Mouse (Mus musculus) erythroblast, adult 5-6 weeks (primary cell): ENCODE results near the gene Plcd4. TPM values are rescaled to one million over a fixed set of nuclear protein-coding genes. Genes with fewer than 3 reads are reported as not detected.
A peak's percentile ranks its signal among the peaks of the same experiment; 100 is the strongest.

Source experiments
- ATAC-seq: replicated peaks from 2 replicates; pipeline ENCODE4 v1.8.0; 2016; ENCODE audit warnings: moderate number of reproducible peaks, mild to moderate bottlenecking, moderate TSS enrichment, inconsistent platforms; ENCODE audit not compliant: poor library complexity, low FRiP score, severe bottlenecking
- total RNA-seq, 2 experiments: library from RNA; stranded (forward) in 1 of 2; stranded (reverse) in 1 of 2; fragments of 150-400 nt in 1 of 2; fragments of 200-764, 138-1000 nt in 1 of 2; gene quantifications; 2 replicates each; pipeline versions ENCODE4 v1.2.3 to v1.2.4; 2015 to 2017; ENCODE audit warnings: low replicate concordance in 2 of 2

The Plcd4 gene
- total RNA-seq, 2 experiments from 2014 or later, result not detected

GRCm38 (mm10) chr1:74587773-74588445 lies 45.2 kb downstream of the Plcd4 start, which contains the start of the genes Zfp142 and Bcs1l:
TSS of gene Zfp142 (minus strand) at chr1:74588246.
TSS of gene Bcs1l (plus strand) at chr1:74588289.
- ATAC-seq, result peak; percentile 95

- ATAC-seq, result no peak
Observed at GRCm38 (mm10) chr1:74594434-74594833, 51.7 kb downstream of the Plcd4 start.

- peak; percentile 70 for ATAC-seq
Observed at GRCm38 (mm10) chr1:74600501-74601266, 58.0 kb downstream of the Plcd4 start.

- ATAC-seq, result peak; percentile 95
Observed at GRCm38 (mm10) chr1:74601267-74601962, 58.7 kb downstream of the Plcd4 start, which contains the start of the genes Rnf25 and Stk36. TSS of gene Rnf25 (minus strand) at chr1:74601397. TSS of gene Stk36 (plus strand) at chr1:74601445.

Other genes starting within 250 kb of the Plcd4 start
- gene Tmbim1, start 237.3 kb upstream of the Plcd4 start, total RNA-seq (2015; ENCODE audit: low replicate concordance), result 2.1 and 4.2 TPM in 2 replicates
- 1.9 and 2.6 TPM in 2 replicates for gene Tmbim1, start 237.3 kb upstream of the Plcd4 start, total RNA-seq (2017; ENCODE audit: low replicate concordance)
- not detected in 2 replicates for gene Catip, start 180.8 kb upstream of the Plcd4 start, total RNA-seq (2015; ENCODE audit: low replicate concordance)
- not detected in 2 replicates for gene Catip, start 180.8 kb upstream of the Plcd4 start, total RNA-seq (2017; ENCODE audit: low replicate concordance)
- 20.2 and 37.0 TPM in 2 replicates for gene Slc11a1, start 167.7 kb upstream of the Plcd4 start, total RNA-seq (2015; ENCODE audit: low replicate concordance)
- 3.0 and 12.7 TPM in 2 replicates for gene Slc11a1, start 167.7 kb upstream of the Plcd4 start, total RNA-seq (2017; ENCODE audit: low replicate concordance)
- 30.7 and 40.5 TPM in 2 replicates for gene Ctdsp1, start 151.4 kb upstream of the Plcd4 start, total RNA-seq (2015; ENCODE audit: low replicate concordance)
- 10.5 and 22.8 TPM in 2 replicates for gene Ctdsp1, start 151.4 kb upstream of the Plcd4 start, total RNA-seq (2017; ENCODE audit: low replicate concordance)
- not detected in 2 replicates for gene Vil1, start 133.5 kb upstream of the Plcd4 start, total RNA-seq (2015; ENCODE audit: low replicate concordance)
- gene Vil1, start 133.5 kb upstream of the Plcd4 start, total RNA-seq (2017; ENCODE audit: low replicate concordance), result not detected in 2 replicates
- 12.1 and 15.4 TPM in 2 replicates for gene Cnot9, start 36.8 kb upstream of the Plcd4 start, total RNA-seq (2015; ENCODE audit: low replicate concordance)
- 15.9 and 28.2 TPM in 2 replicates for gene Cnot9, start 36.8 kb upstream of the Plcd4 start, total RNA-seq (2017; ENCODE audit: low replicate concordance)
- 7.1 and 9.8 TPM in 2 replicates for gene Usp37, start 1.4 kb downstream of the Plcd4 start, total RNA-seq (2015; ENCODE audit: low replicate concordance)
- gene Usp37, start 1.4 kb downstream of the Plcd4 start, total RNA-seq (2017; ENCODE audit: low replicate concordance), result 12.4 and 28.7 TPM in 2 replicates
- gene Zfp142, start 45.4 kb downstream of the Plcd4 start, total RNA-seq (2015; ENCODE audit: low replicate concordance), result 4.6 and 5.2 TPM in 2 replicates
- gene Zfp142, start 45.4 kb downstream of the Plcd4 start, total RNA-seq (2017; ENCODE audit: low replicate concordance), result 2.8 and 4.7 TPM in 2 replicates
- 0.77 and 1.5 TPM in 2 replicates for gene Bcs1l, start 45.4 kb downstream of the Plcd4 start, total RNA-seq (2015; ENCODE audit: low replicate concordance)
- 0.51 and 2.4 TPM in 2 replicates for gene Bcs1l, start 45.4 kb downstream of the Plcd4 start, total RNA-seq (2017; ENCODE audit: low replicate concordance)
- gene Rnf25, start 58.5 kb downstream of the Plcd4 start, total RNA-seq (2015; ENCODE audit: low replicate concordance), result 4.4 and 8.4 TPM in 2 replicates
- gene Rnf25, start 58.5 kb downstream of the Plcd4 start, total RNA-seq (2017; ENCODE audit: low replicate concordance), result 3.5 and 18.1 TPM in 2 replicates
- not detected in 2 replicates for gene Stk36, start 58.6 kb downstream of the Plcd4 start, total RNA-seq (2015; ENCODE audit: low replicate concordance)
- gene Stk36, start 58.6 kb downstream of the Plcd4 start, total RNA-seq (2017; ENCODE audit: low replicate concordance), result 0.42 TPM in 1 of 2 replicates, not detected in the other
- gene Ttll4, start 118.9 kb downstream of the Plcd4 start, total RNA-seq (2015; ENCODE audit: low replicate concordance), result 0.77 and 3.1 TPM in 2 replicates
- gene Ttll4, start 118.9 kb downstream of the Plcd4 start, total RNA-seq (2017; ENCODE audit: low replicate concordance), result 10.3 and 13.7 TPM in 2 replicates
- 10.0 and 16.7 TPM in 2 replicates for gene Cyp27a1, start 170.7 kb downstream of the Plcd4 start, total RNA-seq (2015; ENCODE audit: low replicate concordance)
- 5.1 and 6.7 TPM in 2 replicates for gene Cyp27a1, start 170.7 kb downstream of the Plcd4 start, total RNA-seq (2017; ENCODE audit: low replicate concordance)
- not detected in 2 replicates for gene Prkag3, start 206.3 kb downstream of the Plcd4 start, total RNA-seq (2015; ENCODE audit: low replicate concordance)
- gene Prkag3, start 206.3 kb downstream of the Plcd4 start, total RNA-seq (2017; ENCODE audit: low replicate concordance), result 0.14 TPM in 1 of 2 replicates, not detected in the other
- not detected in 2 replicates for gene Wnt6, start 229.0 kb downstream of the Plcd4 start, total RNA-seq (2015; ENCODE audit: low replicate concordance)
- not detected in 2 replicates for gene Wnt6, start 229.0 kb downstream of the Plcd4 start, total RNA-seq (2017; ENCODE audit: low replicate concordance)
- gene Wnt10a, start 248.6 kb downstream of the Plcd4 start, total RNA-seq (2015; ENCODE audit: low replicate concordance), result not detected in 2 replicates
- not detected in 2 replicates for gene Wnt10a, start 248.6 kb downstream of the Plcd4 start, total RNA-seq (2017; ENCODE audit: low replicate concordance)